Mouse (Mus musculus): ENCODE results near the gene Pgm2l1. TPM values are rescaled to one million over a fixed set of nuclear protein-coding genes. Genes with fewer than 3 reads are reported as not detected.

Pgm2l1 gene
- polyA plus RNA-seq, 1 experiment from 2014 or later, result 5.5 TPM

DNA sequence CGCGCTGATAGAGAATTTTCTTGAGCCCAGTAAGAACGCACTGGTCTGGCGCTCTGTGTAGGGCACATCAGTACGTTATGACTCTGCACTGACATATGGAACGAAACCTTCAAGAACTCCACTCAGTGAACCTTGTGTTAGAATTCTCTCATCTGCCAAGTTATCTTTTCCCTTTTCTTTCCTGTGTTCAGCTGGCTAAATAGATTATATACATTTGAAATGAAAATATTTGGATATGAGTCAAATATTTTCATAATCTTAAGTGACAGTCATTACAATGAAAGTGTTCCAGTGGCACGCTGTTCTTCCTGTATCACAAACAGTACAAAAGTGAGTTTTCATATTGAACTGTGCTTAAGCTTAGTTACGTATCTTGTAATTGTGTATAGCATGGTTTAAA is 45.2 kb downstream of the Pgm2l1 start:
- WGBS, result 96% methylated on average over 8 of the region's 8 CpGs
- no peak overlapping the region for H3K4me3 ChIP-seq (ENCODE audit: low read length)
- no peaks in the 10 kb centered on the region for H3K27me3 ChIP-seq (ENCODE audit: control insufficient read depth, insufficient read depth, low read length)
- H3K27ac ChIP-seq (ENCODE audit: low read depth, low read length), result no peak overlapping the region
- no peaks in the 10 kb centered on the region for H3K9me3 ChIP-seq (ENCODE audit: control insufficient read depth, low read length)
- no peaks in the 10 kb centered on the region for H3K4me1 ChIP-seq (ENCODE audit: control insufficient read depth, insufficient read depth, low read length)
- no peak overlapping the region for H3K4me2 ChIP-seq (replicated peaks; ENCODE audit: low read depth, low read length)
- no peak overlapping the region for H3K9ac ChIP-seq (ENCODE audit: low read depth, low read length)
- H3K36me3 ChIP-seq (ENCODE audit: control insufficient read depth, insufficient read depth, low read length), result peaks cover 3% of the 10 kb centered on the region; the same call in 1 of the 2 replicates
- no peak for ATAC-seq (ENCODE audit: low FRiP score, low TSS enrichment)

DNA sequence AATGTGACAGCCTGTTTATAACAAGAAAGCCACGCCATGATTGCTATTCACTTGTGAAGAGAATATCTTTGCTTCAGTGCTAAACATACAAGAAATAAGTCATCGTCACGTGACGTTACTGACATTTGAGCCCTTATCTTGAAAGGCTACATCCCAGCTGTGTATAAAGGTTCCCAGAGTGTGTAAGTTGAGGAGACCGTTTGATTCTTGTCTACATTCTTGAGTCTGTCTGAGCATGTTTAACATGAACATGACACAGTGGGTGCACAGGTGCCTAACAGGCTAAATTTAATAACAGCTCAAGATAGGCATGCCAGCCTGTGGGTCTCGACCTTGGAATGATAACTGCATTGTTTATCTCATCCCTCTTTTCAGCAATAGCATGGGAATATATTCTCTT is 47.3 kb downstream of the Pgm2l1 start:
- no peaks in the 10 kb centered on the region for H3K27me3 ChIP-seq (ENCODE audit: control insufficient read depth, insufficient read depth, low read length)
- H3K4me1 ChIP-seq (ENCODE audit: control insufficient read depth, insufficient read depth, low read length), result no peaks in the 10 kb centered on the region
- H3K27ac ChIP-seq (ENCODE audit: low read depth, low read length), result no peak overlapping the region
- H3K4me3 ChIP-seq (ENCODE audit: low read length), result no peak overlapping the region
- ATAC-seq (ENCODE audit: low FRiP score, low TSS enrichment), result no peak
- no peak overlapping the region for H3K9ac ChIP-seq (ENCODE audit: low read depth, low read length)
- 77% methylated on average over 6 of the region's 6 CpGs for WGBS
- no peaks in the 10 kb centered on the region for H3K36me3 ChIP-seq (ENCODE audit: control insufficient read depth, insufficient read depth, low read length)
- no peaks in the 10 kb centered on the region for H3K9me3 ChIP-seq (ENCODE audit: control insufficient read depth, low read length)
- no peak overlapping the region for H3K4me2 ChIP-seq (replicated peaks; ENCODE audit: low read depth, low read length)

- no peaks in the 10 kb centered on the region for H3K9me3 ChIP-seq (ENCODE audit: control insufficient read depth, low read length)
- ATAC-seq (ENCODE audit: low FRiP score, low TSS enrichment), result no peak
- H3K9ac ChIP-seq (ENCODE audit: low read depth, low read length), result no peak overlapping the region
- no peak overlapping the region for H3K4me3 ChIP-seq (ENCODE audit: low read length)
- 55% methylated on average over 2 of the region's 2 CpGs for WGBS
- H3K4me1 ChIP-seq (ENCODE audit: control insufficient read depth, insufficient read depth, low read length), result no peaks in the 10 kb centered on the region
- no peak overlapping the region for H3K4me2 ChIP-seq (replicated peaks; ENCODE audit: low read depth, low read length)
- no peak overlapping the region for H3K27ac ChIP-seq (ENCODE audit: low read depth, low read length)
- no peaks in the 10 kb centered on the region for H3K27me3 ChIP-seq (ENCODE audit: control insufficient read depth, insufficient read depth, low read length)
- H3K36me3 ChIP-seq (ENCODE audit: control insufficient read depth, insufficient read depth, low read length), result no peaks in the 10 kb centered on the region
These were observed 49.2 kb downstream of the Pgm2l1 start for GRCm38 (mm10) chr7:100276397-100276796.

DNA sequence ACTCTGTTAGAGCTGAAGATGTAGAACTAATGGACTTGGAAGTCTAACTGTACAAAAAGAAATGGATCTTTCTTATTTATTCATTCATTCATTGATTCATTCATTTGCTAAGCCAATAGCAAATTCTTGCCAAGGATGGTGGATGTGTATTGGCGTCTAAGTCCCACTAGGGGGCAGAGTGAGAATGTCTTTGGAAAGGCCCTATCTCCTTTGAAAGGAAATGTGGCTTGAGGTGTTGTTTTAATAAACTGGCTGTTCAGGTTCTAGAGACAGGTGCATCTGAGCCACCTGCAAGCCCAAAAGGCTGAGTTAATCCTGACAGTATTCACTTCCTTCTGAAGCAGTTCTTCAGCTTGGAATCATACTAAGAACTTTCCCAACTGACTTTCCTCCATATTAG is 52.6 kb downstream of the Pgm2l1 start:
- H3K4me3 ChIP-seq (ENCODE audit: low read length), result no peak overlapping the region
- WGBS, result 0% methylated on average over 1 of the region's 1 CpGs
- H3K27ac ChIP-seq (ENCODE audit: low read depth, low read length), result no peak overlapping the region
- H3K4me2 ChIP-seq (replicated peaks; ENCODE audit: low read depth, low read length), result no peak overlapping the region
- no peaks in the 10 kb centered on the region for H3K9me3 ChIP-seq (ENCODE audit: control insufficient read depth, low read length)
- H3K9ac ChIP-seq (ENCODE audit: low read depth, low read length), result no peak overlapping the region
- peaks cover 8% of the 10 kb centered on the region for H3K27me3 ChIP-seq (ENCODE audit: control insufficient read depth, insufficient read depth, low read length)
- no peak for ATAC-seq (ENCODE audit: low FRiP score, low TSS enrichment)
- no peaks in the 10 kb centered on the region for H3K36me3 ChIP-seq (ENCODE audit: control insufficient read depth, insufficient read depth, low read length)
- no peaks in the 10 kb centered on the region for H3K4me1 ChIP-seq (ENCODE audit: control insufficient read depth, insufficient read depth, low read length)

DNA sequence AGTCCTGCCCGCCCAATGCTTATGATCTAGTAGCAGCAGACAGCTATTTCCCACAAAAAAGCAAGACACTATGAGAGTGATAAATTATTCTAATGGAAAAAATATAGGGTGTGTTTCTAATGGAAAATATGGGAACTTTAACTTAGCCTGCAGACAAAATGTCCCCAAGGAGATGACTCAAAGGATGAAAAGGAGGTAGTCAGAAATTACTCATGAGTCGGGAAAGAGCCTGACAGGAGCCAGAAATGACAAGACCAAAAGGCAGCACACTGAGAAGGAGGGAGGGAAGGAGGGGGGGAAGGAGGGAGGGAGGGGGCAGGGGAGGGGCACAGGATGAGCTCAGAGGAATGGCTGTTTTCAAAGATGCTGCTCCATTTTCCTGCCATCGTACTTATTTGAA is 54.4 kb downstream of the Pgm2l1 start:
- Histone ChIP-seq H3K4me2 (replicated peaks; ENCODE audit: low read depth, low read length) (no peak overlapping the region), H3K4me3 (ENCODE audit: low read length) (no peak overlapping the region), H3K27ac (ENCODE audit: low read depth, low read length) (no peak overlapping the region), H3K36me3 (ENCODE audit: control insufficient read depth, insufficient read depth, low read length) (no peaks in the 10 kb centered on the region), H3K27me3 (ENCODE audit: control insufficient read depth, insufficient read depth, low read length) (peaks cover 9% of the 10 kb centered on the region), H3K4me1 (ENCODE audit: control insufficient read depth, insufficient read depth, low read length) (peaks cover 4% of the 10 kb centered on the region; the same call in 1 of the 2 replicates), H3K9me3 (ENCODE audit: control insufficient read depth, low read length) (no peaks in the 10 kb centered on the region), H3K9ac (ENCODE audit: low read depth, low read length) (no peak overlapping the region)
- 37% methylated on average over 3 of the region's 3 CpGs for WGBS
- ATAC-seq (ENCODE audit: low FRiP score, low TSS enrichment), result no peak

GRCm38 (mm10) chr7:100283298-100283697 is 56.1 kb downstream of the Pgm2l1 start:
- 17% methylated on average over 3 of the region's 3 CpGs for WGBS
- H3K36me3 ChIP-seq (ENCODE audit: control insufficient read depth, insufficient read depth, low read length), result no peaks in the 10 kb centered on the region
- no peak overlapping the region for H3K4me2 ChIP-seq (replicated peaks; ENCODE audit: low read depth, low read length)
- no peak overlapping the region for H3K9ac ChIP-seq (ENCODE audit: low read depth, low read length)
- no peak overlapping the region for H3K4me3 ChIP-seq (ENCODE audit: low read length)
- peaks cover 12% of the 10 kb centered on the region for H3K4me1 ChIP-seq (ENCODE audit: control insufficient read depth, insufficient read depth, low read length)
- no peak for ATAC-seq (ENCODE audit: low FRiP score, low TSS enrichment)
- peaks cover 9% of the 10 kb centered on the region for H3K27me3 ChIP-seq (ENCODE audit: control insufficient read depth, insufficient read depth, low read length)
- H3K9me3 ChIP-seq (ENCODE audit: control insufficient read depth, low read length), result no peaks in the 10 kb centered on the region
- H3K27ac ChIP-seq (ENCODE audit: low read depth, low read length), result no peak overlapping the region

DNA sequence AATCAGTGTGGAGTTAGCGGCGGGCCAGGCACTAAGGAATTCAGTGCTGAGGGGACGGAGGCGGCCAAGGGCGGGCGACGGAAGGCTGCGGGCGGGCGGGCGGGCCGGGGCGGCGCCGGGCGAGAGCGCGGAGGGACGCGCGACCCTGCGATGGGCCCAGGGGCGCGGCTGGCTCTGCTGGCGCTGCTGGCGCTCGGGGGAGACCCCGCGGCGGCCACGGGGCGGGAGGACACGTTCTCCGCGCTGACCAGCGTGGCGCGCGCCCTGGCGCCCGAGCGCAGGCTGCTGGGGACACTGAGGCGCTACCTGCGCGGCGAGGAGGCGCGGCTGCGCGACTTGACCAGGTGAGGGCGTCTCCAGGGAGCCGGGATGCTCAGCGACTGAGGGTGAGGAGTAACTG is 58.2 kb downstream of the Pgm2l1 start, which contains the start of gene P4ha3:
Gene P4ha3 (plus strand): TSS at position 138 of the 400 bp plus-strand sequence.
- Histone ChIP-seq H3K27me3 (ENCODE audit: control insufficient read depth, insufficient read depth, low read length) (peaks cover 9% of the 10 kb centered on the region), H3K36me3 (ENCODE audit: control insufficient read depth, insufficient read depth, low read length) (no peaks in the 10 kb centered on the region), H3K4me1 (ENCODE audit: control insufficient read depth, insufficient read depth, low read length) (peaks cover 18% of the 10 kb centered on the region), H3K4me2 (replicated peaks; ENCODE audit: low read depth, low read length) (peak within 1 kb of the TSS; percentile 82), H3K9me3 (ENCODE audit: control insufficient read depth, low read length) (no peaks in the 10 kb centered on the region), H3K4me3 (ENCODE audit: low read length) (peak within 1 kb of the TSS; percentile 44), H3K27ac (ENCODE audit: low read depth, low read length) (no peak within 1 kb of the TSS), H3K9ac (ENCODE audit: low read depth, low read length) (peak within 1 kb of the TSS; percentile 71)
- peak; percentile 51 for ATAC-seq (ENCODE audit: low FRiP score, low TSS enrichment)
- WGBS, result under 1% methylated on average over 32 of the region's 53 CpGs

DNA sequence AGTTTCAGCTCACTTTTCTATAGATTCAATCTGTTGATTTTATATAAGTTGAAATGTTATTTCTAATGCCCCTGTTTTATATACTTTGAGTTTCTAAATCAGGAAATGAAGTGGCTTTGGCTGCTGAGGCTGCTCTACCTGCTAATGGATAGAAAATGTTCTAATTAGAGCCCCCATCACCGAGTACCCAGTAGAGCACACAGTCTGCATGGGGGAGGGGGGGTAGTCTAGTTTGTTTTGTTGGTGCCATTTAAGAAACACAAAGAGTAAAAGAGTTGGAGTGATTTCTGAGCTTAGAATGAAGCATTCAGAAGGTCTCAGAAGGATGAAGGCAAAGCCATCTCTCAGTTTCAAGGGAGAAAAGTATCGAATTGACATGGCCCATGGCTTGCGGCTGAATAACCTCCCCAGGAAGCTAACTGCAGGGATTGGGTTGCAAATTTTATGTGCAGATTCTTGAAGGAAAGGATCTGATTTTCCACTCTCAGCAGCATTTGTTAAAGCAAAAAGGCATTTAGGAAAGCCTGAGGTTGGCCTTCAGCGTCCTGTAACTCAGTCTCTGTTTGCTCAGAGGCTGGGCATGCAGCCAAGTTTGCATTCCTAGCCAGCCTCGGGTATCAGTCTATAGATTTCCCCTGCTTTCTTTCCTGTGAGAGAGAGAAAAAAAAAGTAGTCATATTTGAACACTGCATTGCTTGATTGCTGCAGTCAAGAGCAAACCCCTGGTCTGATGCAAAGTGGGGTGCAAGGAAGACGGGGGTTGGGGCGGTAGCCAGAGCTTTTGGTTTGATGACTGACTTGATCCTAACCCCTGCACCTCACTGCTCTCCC is 60.8 kb downstream of the Pgm2l1 start:
- H3K9ac ChIP-seq (ENCODE audit: low read depth, low read length), result peak overlapping the region; percentile 25; the same call in 1 of the 2 replicates
- peak overlapping the region; percentile 28 for H3K4me2 ChIP-seq (replicated peaks; ENCODE audit: low read depth, low read length)
- H3K27ac ChIP-seq (ENCODE audit: low read depth, low read length), result peak overlapping the region; percentile 87
- H3K4me3 ChIP-seq (ENCODE audit: low read length), result no peak overlapping the region
- peaks cover 18% of the 10 kb centered on the region for H3K4me1 ChIP-seq (ENCODE audit: control insufficient read depth, insufficient read depth, low read length)
- 9% methylated on average over 7 of the region's 7 CpGs for WGBS
- no peaks in the 10 kb centered on the region for H3K36me3 ChIP-seq (ENCODE audit: control insufficient read depth, insufficient read depth, low read length)
- peaks cover 9% of the 10 kb centered on the region for H3K27me3 ChIP-seq (ENCODE audit: control insufficient read depth, insufficient read depth, low read length)
- no peaks in the 10 kb centered on the region for H3K9me3 ChIP-seq (ENCODE audit: control insufficient read depth, low read length)
- ATAC-seq (ENCODE audit: low FRiP score, low TSS enrichment), result peak; percentile 86

DNA sequence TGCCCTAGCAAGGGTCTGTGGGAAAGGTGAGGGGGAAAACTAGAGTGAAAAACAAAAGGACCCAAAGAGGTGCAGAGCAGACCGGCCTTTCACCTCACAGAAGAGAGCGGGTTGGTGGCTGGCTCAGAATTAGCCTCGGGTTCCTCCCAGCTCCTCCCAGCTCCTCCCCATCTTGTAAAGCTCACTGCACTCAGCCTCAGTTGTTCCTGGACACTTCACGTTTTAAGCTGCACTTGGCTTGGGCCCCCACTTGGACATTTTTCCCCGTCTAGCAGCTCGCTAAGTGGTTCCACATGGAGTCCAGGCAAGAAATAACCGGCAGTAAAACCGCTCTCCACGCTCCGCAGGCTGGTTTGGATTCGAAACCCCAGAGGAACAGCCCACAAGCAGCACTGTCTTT is 61.4 kb downstream of the Pgm2l1 start:
- H3K4me3 ChIP-seq (ENCODE audit: low read length), result no peak overlapping the region
- ATAC-seq (ENCODE audit: low FRiP score, low TSS enrichment), result peak; percentile 56; the same call in 1 of the 2 replicates
- peaks cover 9% of the 10 kb centered on the region for H3K27me3 ChIP-seq (ENCODE audit: control insufficient read depth, insufficient read depth, low read length)
- peak overlapping the region; percentile 87 for H3K27ac ChIP-seq (ENCODE audit: low read depth, low read length)
- whole genome bisulfite sequencing, result 22% methylated on average over 11 of the region's 11 CpGs
- peak overlapping the region; percentile 25; the same call in 1 of the 2 replicates for H3K9ac ChIP-seq (ENCODE audit: low read depth, low read length)
- H3K4me2 ChIP-seq (replicated peaks; ENCODE audit: low read depth, low read length), result peak overlapping the region; percentile 28
- no peaks in the 10 kb centered on the region for H3K36me3 ChIP-seq (ENCODE audit: control insufficient read depth, insufficient read depth, low read length)
- H3K9me3 ChIP-seq (ENCODE audit: control insufficient read depth, low read length), result no peaks in the 10 kb centered on the region
- H3K4me1 ChIP-seq (ENCODE audit: control insufficient read depth, insufficient read depth, low read length), result peaks cover 18% of the 10 kb centered on the region
